Mouse (Mus musculus): Measurements from ENCODE around the gene Cyb561d1. TPM values are rescaled to one million over a fixed set of nuclear protein-coding genes. Genes with fewer than 3 reads are reported as not detected.
"Not testable (repeated sequence)": the region's sequence is repeated elsewhere in the genome, so short reads cannot be mapped to it uniquely, and the experiment has no call there.

The Cyb561d1 gene
- 1 to 10 TPM; 3.0 to 3.8 (median 3.4) TPM for total RNA-seq (2022)

GRCm38 (mm10) chr3:108200329-108201323, at the start of gene Cyb561d1:
TSS of gene Cyb561d1 (minus strand) at chr3:108201212.
- DNase-seq (ENCODE audit: low spot score in 2 of 2), result peak; percentile 93

- DNase-seq (ENCODE audit: low spot score in 2 of 2), result no peak
These were observed 45.8 kb upstream of the Cyb561d1 start for GRCm38 (mm10) chr3:108246857-108247256.

GRCm38 (mm10) chr3:108241243-108241839, 40.3 kb upstream of the Cyb561d1 start:
- no peak for DNase-seq (ENCODE audit: low spot score in 2 of 2)

- not testable (repeated sequence) for DNase-seq (ENCODE audit: low spot score in 2 of 2)
These were observed 36.6 kb upstream of the Cyb561d1 start for GRCm38 (mm10) chr3:108237474-108238102.

- no peak for DNase-seq (ENCODE audit: low spot score in 2 of 2)
These were observed 30.6 kb upstream of the Cyb561d1 start for GRCm38 (mm10) chr3:108231646-108232045.

- DNase-seq (ENCODE audit: low spot score in 2 of 2), result no peak
These were observed 26.5 kb upstream of the Cyb561d1 start for GRCm38 (mm10) chr3:108227521-108227920.

- peak; percentile 69 to 85 for DNase-seq (ENCODE audit: low spot score in 2 of 2)
These were observed 25.7 kb upstream of the Cyb561d1 start, which contains the start of gene Sypl2 for GRCm38 (mm10) chr3:108226558-108227350. TSS of gene Sypl2 (minus strand) at chr3:108226648.

GRCm38 (mm10) chr3:108225711-108226557, 24.9 kb upstream of the Cyb561d1 start:
- DNase-seq (ENCODE audit: low spot score in 2 of 2), result peak; percentile 73 to 83

GRCm38 (mm10) chr3:108220661-108221060, 19.6 kb upstream of the Cyb561d1 start:
- DNase-seq (ENCODE audit: low spot score in 2 of 2), result peak in 1 of 2 experiments; percentile 63

- no peak for DNase-seq (ENCODE audit: low spot score in 2 of 2)
These were observed 13.7 kb upstream of the Cyb561d1 start for GRCm38 (mm10) chr3:108214734-108215133.

GRCm38 (mm10) chr3:108212406-108212805, 11.4 kb upstream of the Cyb561d1 start:
- peak; percentile 75 to 87 for DNase-seq (ENCODE audit: low spot score in 2 of 2)

- DNase-seq (ENCODE audit: low spot score in 2 of 2), result no peak
These were observed 10.8 kb upstream of the Cyb561d1 start for GRCm38 (mm10) chr3:108211845-108212244.

GRCm38 (mm10) chr3:108210771-108211139, 9.7 kb upstream of the Cyb561d1 start, which contains the start of gene Atxn7l2:
TSS of gene Atxn7l2 (minus strand) at chr3:108210934.
- DNase-seq (ENCODE audit: low spot score in 2 of 2), result no peak

- peak; percentile 88 to 94 for DNase-seq (ENCODE audit: low spot score in 2 of 2)
These were observed 9.1 kb upstream of the Cyb561d1 start for GRCm38 (mm10) chr3:108209946-108210770.

- no peak for DNase-seq (ENCODE audit: low spot score in 2 of 2)
These were observed 8.5 kb upstream of the Cyb561d1 start for GRCm38 (mm10) chr3:108209536-108209935.

- no peak for DNase-seq (ENCODE audit: low spot score in 2 of 2)
These were observed 8.0 kb upstream of the Cyb561d1 start for GRCm38 (mm10) chr3:108209001-108209400.

- no peak for DNase-seq (ENCODE audit: low spot score in 2 of 2)
These were observed 5.8 kb upstream of the Cyb561d1 start for GRCm38 (mm10) chr3:108206731-108207375.

- DNase-seq (ENCODE audit: low spot score in 2 of 2), result no peak
These were observed 4.6 kb upstream of the Cyb561d1 start for GRCm38 (mm10) chr3:108205601-108206000.

GRCm38 (mm10) chr3:108204470-108204869, 3.5 kb upstream of the Cyb561d1 start:
- DNase-seq (ENCODE audit: low spot score in 2 of 2), result no peak
